Mouse (Mus musculus) heart, postnatal 0 days (tissue): ENCODE results near the gene Ryr3.

Source experiments
- CTCF ChIP-seq: IDR thresholded peaks from 2 replicates; pipeline ENCODE4 v1.5.1; 2016; ENCODE audit warnings: antibody characterized with exemption, control low read depth, low read depth
- EP300 ChIP-seq: IDR thresholded peaks from 2 replicates; pipeline ENCODE4 v1.6.1; 2016; ENCODE audit warnings: antibody characterized with exemption, low read depth

- no peak for TF ChIP-seq CTCF
- no peak for TF ChIP-seq EP300
Measured at GRCm38 (mm10) chr2:112900747-112901146, 316.1 kb downstream of the Ryr3 start.
